Mouse (Mus musculus) monocyte, adult 59 days (primary cell): Measurements from ENCODE around the gene Eml1. TPM values are rescaled to one million over a fixed set of nuclear protein-coding genes. Genes with fewer than 3 reads are reported as not detected.

Experiments
- total RNA-seq, 2 experiments: library from RNA; stranded (reverse); gene quantifications; one replicate each; pipeline ENCODE4 v1.2.4; 2023

Eml1 gene
- under 1 TPM in 1 of 2 experiments, not detected in 1; 0.27 TPM for total RNA-seq

GRCm38 (mm10) chr12:108370596-108371428, at the start of gene Eml1:
TSS of gene Eml1 (plus strand) at chr12:108370957.

GRCm38 (mm10) chr12:108333895-108334445, 36.8 kb upstream of the Eml1 start, which contains the start of gene Cyp46a1:
TSS of gene Cyp46a1 (plus strand) at chr12:108334381.

GRCm38 (mm10) chr12:108554120-108554841, 183.5 kb downstream of the Eml1 start, which contains the start of gene Evl:
TSS of gene Evl (plus strand) at chr12:108554720.

Other genes with a start within 250 kb of the Eml1 start
- gene Setd3, start 191.6 kb upstream of the Eml1 start, total RNA-seq: 10 to 100 TPM; 62.9 to 63.8 TPM
- 10 to 100 TPM; 66.6 to 68.2 TPM for gene Ccnk, start 191.4 kb upstream of the Eml1 start, total RNA-seq
- gene Ccdc85c, start 95.5 kb upstream of the Eml1 start, total RNA-seq: under 1 TPM; 0.29 to 0.43 TPM
- gene Hhipl1, start 64.7 kb upstream of the Eml1 start, total RNA-seq: not detected
- gene Cyp46a1, start 36.6 kb upstream of the Eml1 start, total RNA-seq: not detected
- gene Evl, start 183.8 kb downstream of the Eml1 start, total RNA-seq: 100 to 1,000 TPM; 369 to 377 TPM